Mouse (Mus musculus): Measurements from ENCODE around the gene Cadm3.

- TF ChIP-seq CTCF (IDR thresholded peaks at IDR 0.05; ENCODE audit: low read depth, low read length), result no peak
- TF ChIP-seq POLR2A (IDR thresholded peaks at IDR 0.05; ENCODE audit: borderline replicate concordance, low read depth, low read length), result no peak
These were observed 33.9 kb downstream of the Cadm3 start, which contains the start of gene Ackr1 for GRCm38 (mm10) chr1:173333312-173334253.
